Mouse (Mus musculus) liver, adult 2 months (tissue): ENCODE data around the gene Fam193b. TPM values are rescaled to one million over a fixed set of nuclear protein-coding genes. Genes with fewer than 3 reads are reported as not detected.

Source experiments
- DNase-seq: peaks from one replicate; pipeline ENCODE4 v3.0.0-alpha.2; 2011; ENCODE audit warnings: low read depth, low spot score; ENCODE audit errors: extremely low read depth
- H3K27ac ChIP-seq: fragments of 200-500 bp; replicated peaks from 2 replicates; pipeline ENCODE4 v1.5.1; 2012; ENCODE audit warnings: low read depth, mild to moderate bottlenecking, control low read depth, inconsistent platforms, low read length; ENCODE audit not compliant: insufficient read depth
- H3K27me3 ChIP-seq: fragments of 200-500 bp; 2 replicates; pipeline ENCODE4 v1.6.1; 2012; ENCODE audit warnings: mild to moderate bottlenecking, moderate library complexity, low read length, inconsistent platforms; ENCODE audit not compliant: control insufficient read depth, insufficient read depth
- H3K36me3 ChIP-seq: fragments of 200-500 bp; 2 replicates; pipeline ENCODE4 v1.6.1; 2012; ENCODE audit warnings: low read length, inconsistent platforms; ENCODE audit not compliant: control insufficient read depth, insufficient read depth
- H3K4me1 ChIP-seq: fragments of 200-500 bp; 2 replicates; pipeline ENCODE4 v1.6.1; 2011; ENCODE audit warnings: low read length; ENCODE audit not compliant: control insufficient read depth, insufficient read depth
- H3K4me3 ChIP-seq: fragments of 200-500 bp; 2 replicates; pipeline ENCODE4 v1.5.1; 2011; ENCODE audit warnings: low read depth, mild to moderate bottlenecking, control low read depth, low read length, moderate library complexity; ENCODE audit not compliant: insufficient read depth
- H3K79me2 ChIP-seq: fragments of 200-500 bp; 2 replicates; pipeline ENCODE4 v1.6.1; 2012; ENCODE audit warnings: inconsistent platforms, mild to moderate bottlenecking, low read length, moderate library complexity; ENCODE audit not compliant: control insufficient read depth, insufficient read depth
- H3K9ac ChIP-seq: fragments of 200-500 bp; 2 replicates; pipeline ENCODE4 v1.6.1; 2012; ENCODE audit warnings: low read depth, mild to moderate bottlenecking, control low read depth, inconsistent platforms, low read length
- CTCF ChIP-seq: fragments of 200-500 bp; IDR thresholded peaks from 2 replicates; pipeline ENCODE4 v1.5.1; 2011; ENCODE audit warnings: low read depth, low read length, control low read depth
- POLR2A ChIP-seq: fragments of 200-500 bp; IDR thresholded peaks from 2 replicates; pipeline ENCODE4 v1.6.1; 2011; ENCODE audit warnings: low read length, control low read depth; ENCODE audit not compliant: insufficient read depth; ENCODE audit errors: extremely low read depth
- WGBS: fragments of 180-500 bp; shearing (Covaris S2); methylation state at CpG from one replicate; pipeline ENCODE4 v1.1.7; 2018; 5-methylcytosine and 5-hydroxymethylcytosine counted together
- polyA plus RNA-seq: library from polyadenylated mRNA; depleted of rRNA; stranded (reverse); fragments of >200 nt; gene quantifications from 2 replicates; pipeline ENCODE4 v1.2.3, GENCODE M21; 2012; rRNA removed
- total RNA-seq: library from RNA; depleted of rRNA; stranded (reverse); fragments of >200 nt; gene quantifications from 2 replicates; pipeline ENCODE4 v1.2.3, GENCODE M21; 2014; rRNA removed

Gene Fam193b
- 11.1 and 11.7 TPM in 2 replicates for total RNA-seq
- 39.9 and 67.8 TPM in 2 replicates for polyA plus RNA-seq

DNA sequence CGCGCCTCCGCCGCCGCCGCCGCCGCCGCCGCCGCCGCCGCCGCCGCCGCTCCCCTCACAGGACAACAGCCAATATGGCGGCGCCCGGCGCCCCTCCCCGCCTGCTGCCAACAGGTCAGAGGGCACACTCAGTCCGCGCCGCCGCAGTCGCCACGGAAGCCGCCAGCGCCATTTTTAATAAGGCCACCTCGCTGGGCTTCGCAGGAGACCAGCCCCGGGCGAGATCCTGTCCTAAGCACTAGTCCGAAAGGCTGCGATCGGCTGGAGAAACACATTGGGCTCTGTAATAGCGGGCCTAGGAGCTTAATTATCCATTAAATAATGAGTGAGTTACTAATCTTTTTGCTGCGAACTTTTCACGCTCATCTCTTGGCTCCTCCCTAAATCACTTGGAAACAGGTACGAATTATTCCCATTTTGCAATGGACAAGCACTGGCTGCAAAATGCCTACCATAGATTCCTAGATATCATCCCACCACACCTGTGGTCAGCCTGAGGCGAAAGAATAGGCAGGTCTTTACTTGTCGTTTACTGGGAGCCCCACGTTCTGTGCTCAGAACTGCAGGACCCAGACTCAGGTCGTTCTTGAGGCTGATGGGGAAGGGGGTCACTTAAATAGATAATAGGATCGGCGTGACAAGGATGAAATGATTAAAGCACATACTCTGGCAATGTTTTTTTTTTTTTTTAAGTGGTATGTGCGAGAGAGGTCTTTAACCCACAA is at the start of gene Fam193b:
Fam193b (minus strand) TSS at position 94 of the 725 bp plus-strand sequence.
- DNase-seq: peak; percentile 68
- H3K27ac ChIP-seq: peak within 1 kb of the TSS; percentile 57
- peaks cover 26% of the 10 kb centered on the region for H3K79me2 ChIP-seq
- TF ChIP-seq POLR2A (0 out of 2 replicates have a peak, but pooled peaks have one; percentile 17), CTCF (no peak)
- peaks cover 1% of the 10 kb centered on the region; the same call in 1 of the 2 replicates for H3K36me3 ChIP-seq
- H3K27me3 ChIP-seq: no peaks in the 10 kb centered on the region
- peak within 1 kb of the TSS; percentile 90 for H3K4me3 ChIP-seq
- peak within 1 kb of the TSS; percentile 96 for H3K9ac ChIP-seq
- WGBS: 3% methylated on average over 47 of the region's 47 CpGs
- H3K4me1 ChIP-seq: peaks cover 6% of the 10 kb centered on the region

- no peak overlapping the region for H3K4me3 ChIP-seq
Observed at GRCm38 (mm10) chr13:55620275-55620674, 49.4 kb upstream of the Fam193b start.

DNA sequence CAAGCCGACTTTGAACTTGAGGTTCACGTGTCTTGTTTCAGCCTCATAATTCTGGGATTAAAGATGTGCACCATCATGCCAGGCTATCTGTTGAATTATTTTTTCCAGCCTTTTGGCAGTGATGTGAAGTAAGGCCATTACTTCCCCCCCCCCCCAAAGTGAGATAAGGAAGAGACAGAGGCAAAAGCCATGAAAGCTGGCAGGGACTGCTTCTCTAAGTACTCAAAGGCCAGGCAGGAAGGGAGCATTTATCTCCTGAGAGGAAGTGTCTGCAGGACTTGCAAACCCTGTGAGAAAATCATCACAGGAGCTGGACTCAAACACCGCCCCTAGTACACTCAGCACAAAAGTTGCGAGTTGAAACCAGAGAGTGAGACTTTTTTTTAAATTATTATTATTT is 48.4 kb upstream of the Fam193b start:
- Histone ChIP-seq H3K4me1 (peaks cover 9% of the 10 kb centered on the region), H3K36me3 (no peaks in the 10 kb centered on the region), H3K4me3 (no peak overlapping the region), H3K27me3 (no peaks in the 10 kb centered on the region), H3K9ac (no peak overlapping the region), H3K79me2 (peaks cover 8% of the 10 kb centered on the region; the same call in 1 of the 2 replicates), H3K27ac (no peak overlapping the region)
- no peak for DNase-seq
- 83% methylated on average over 4 of the region's 4 CpGs for WGBS
- no peak for TF ChIP-seq CTCF
- TF ChIP-seq POLR2A: no peak

More at GRCm38 (mm10) chr13:55620275-55620674, 49.4 kb upstream of the Fam193b start:
- no peak overlapping the region for H3K27ac ChIP-seq
- no peak for TF ChIP-seq POLR2A
- TF ChIP-seq CTCF: no peak
- H3K4me1 ChIP-seq: peaks cover 9% of the 10 kb centered on the region
- peaks cover 1% of the 10 kb centered on the region; the same call in 1 of the 2 replicates for H3K36me3 ChIP-seq
- no peak for DNase-seq
- no peaks in the 10 kb centered on the region for H3K27me3 ChIP-seq
- peaks cover 12% of the 10 kb centered on the region; the same call in 1 of the 2 replicates for H3K79me2 ChIP-seq
- H3K9ac ChIP-seq: no peak overlapping the region
- 71% methylated on average over 2 of the region's 2 CpGs for WGBS

- no peaks in the 10 kb centered on the region for H3K79me2 ChIP-seq
- H3K4me1 ChIP-seq: peaks cover 4% of the 10 kb centered on the region; the same call in 1 of the 2 replicates
- WGBS: 32% methylated on average over 5 of the region's 5 CpGs
- no peak overlapping the region for H3K9ac ChIP-seq
- H3K27ac ChIP-seq: 0 out of 2 replicates have a peak overlapping the region, but pooled peaks have one; percentile 47
- DNase-seq: peak; percentile 40
- TF ChIP-seq CTCF (no peak), POLR2A (no peak)
- H3K27me3 ChIP-seq: no peaks in the 10 kb centered on the region
- no peak overlapping the region for H3K4me3 ChIP-seq
- H3K36me3 ChIP-seq: peaks cover 3% of the 10 kb centered on the region; the same call in 1 of the 2 replicates
Observed at GRCm38 (mm10) chr13:55613471-55613870, 42.6 kb upstream of the Fam193b start.

DNA sequence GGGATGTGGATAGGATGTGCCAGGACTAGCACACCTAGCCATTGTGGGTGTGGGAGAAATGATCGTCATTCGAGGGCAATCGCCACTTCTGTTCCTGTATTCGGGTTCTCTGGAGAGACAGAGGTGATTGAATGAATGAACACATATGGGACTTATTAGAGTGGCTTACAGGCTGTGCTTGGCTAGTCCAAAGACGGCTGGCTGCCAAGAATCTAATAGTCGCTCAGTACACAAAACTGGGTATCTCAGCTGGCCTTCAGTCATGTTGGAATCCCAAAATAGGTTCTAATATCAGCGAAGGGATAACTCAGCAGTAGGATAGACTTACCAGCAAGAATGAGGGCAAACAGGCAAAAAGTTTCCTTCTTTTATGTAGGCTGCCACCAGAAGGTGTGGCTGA is 41.1 kb upstream of the Fam193b start:
- Histone ChIP-seq H3K36me3 (peaks cover 3% of the 10 kb centered on the region; the same call in 1 of the 2 replicates), H3K79me2 (no peaks in the 10 kb centered on the region), H3K9ac (no peak overlapping the region), H3K27ac (no peak overlapping the region), H3K4me1 (peaks cover 4% of the 10 kb centered on the region; the same call in 1 of the 2 replicates), H3K4me3 (no peak overlapping the region), H3K27me3 (no peaks in the 10 kb centered on the region)
- TF ChIP-seq CTCF (no peak), POLR2A (no peak)
- no peak for DNase-seq
- WGBS: 87% methylated on average over 7 of the region's 7 CpGs

DNA sequence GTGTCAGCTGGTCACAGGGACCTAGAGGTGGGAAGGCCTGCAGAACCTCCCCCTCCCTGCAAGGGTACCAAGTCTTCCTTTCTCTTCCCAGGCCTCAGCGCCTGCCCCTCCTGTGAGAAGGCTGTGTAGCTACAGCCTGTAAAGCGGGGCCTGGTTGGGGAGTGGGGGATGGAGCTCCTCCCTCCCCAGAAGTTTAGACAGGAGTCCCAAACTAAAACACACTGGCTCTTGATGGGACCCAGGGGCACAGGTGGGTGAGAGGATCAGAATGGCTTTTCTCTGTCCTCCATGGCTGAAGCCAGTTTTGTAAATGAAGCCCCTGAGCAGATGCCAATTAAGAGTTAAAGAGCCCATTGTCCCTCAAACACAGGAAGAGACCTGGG is 36.7 kb upstream of the Fam193b start:
- no peaks in the 10 kb centered on the region for H3K27me3 ChIP-seq
- peaks cover 3% of the 10 kb centered on the region; the same call in 1 of the 2 replicates for H3K36me3 ChIP-seq
- H3K4me1 ChIP-seq: no peaks in the 10 kb centered on the region
- no peak for TF ChIP-seq POLR2A
- TF ChIP-seq CTCF: no peak
- DNase-seq: no peak
- no peak overlapping the region for H3K27ac ChIP-seq
- H3K9ac ChIP-seq: no peak overlapping the region
- no peak overlapping the region for H3K4me3 ChIP-seq
- WGBS: 97% methylated on average over 2 of the region's 2 CpGs
- H3K79me2 ChIP-seq: no peaks in the 10 kb centered on the region
